Mouse (Mus musculus): ENCODE measurements around the gene Pacsin2.
A peak's percentile ranks its signal among the peaks of the same experiment; 100 is the strongest.
"Not testable (repeated sequence)": the region's sequence is repeated elsewhere in the genome, so short reads cannot be mapped to it uniquely, and the experiment has no call there.

The Pacsin2 gene

GRCm38 (mm10) chr15:83478096-83478495, 13.7 kb upstream of the Pacsin2 start:
- no peak for DNase-seq

- peak; percentile 40 for DNase-seq
Measured at GRCm38 (mm10) chr15:83476593-83477273, 12.3 kb upstream of the Pacsin2 start.

GRCm38 (mm10) chr15:83474466-83474836, 10.0 kb upstream of the Pacsin2 start:
- DNase-seq: peak; percentile 53

- peak; percentile 82 for DNase-seq
Measured at GRCm38 (mm10) chr15:83473832-83474465, 9.5 kb upstream of the Pacsin2 start.

GRCm38 (mm10) chr15:83473251-83473650, 8.8 kb upstream of the Pacsin2 start:
- no peak for DNase-seq

GRCm38 (mm10) chr15:83471476-83471875, 7.1 kb upstream of the Pacsin2 start:
- peak; percentile 63 for DNase-seq

- no peak for DNase-seq
Measured at GRCm38 (mm10) chr15:83470443-83470842, 6.0 kb upstream of the Pacsin2 start.

GRCm38 (mm10) chr15:83469279-83469821, 4.9 kb upstream of the Pacsin2 start:
- no peak for DNase-seq

- peak; percentile 44 for DNase-seq
Measured at GRCm38 (mm10) chr15:83467232-83467966, 3.0 kb upstream of the Pacsin2 start.

GRCm38 (mm10) chr15:83466331-83466730, 1.9 kb upstream of the Pacsin2 start:
- no peak for DNase-seq

- DNase-seq: no peak
Measured at GRCm38 (mm10) chr15:83464905-83465650, 672 bp upstream of the Pacsin2 start.

GRCm38 (mm10) chr15:83463369-83464082, 880 bp downstream of the Pacsin2 start:
- DNase-seq: no peak

GRCm38 (mm10) chr15:83462349-83462748, 2.1 kb downstream of the Pacsin2 start:
- not testable (repeated sequence) for DNase-seq

- DNase-seq: no peak
Measured at GRCm38 (mm10) chr15:83460891-83461290, 3.5 kb downstream of the Pacsin2 start.

- no peak for DNase-seq
Measured at GRCm38 (mm10) chr15:83457541-83457940, 6.9 kb downstream of the Pacsin2 start.

- peak; percentile 78 for DNase-seq
Measured at GRCm38 (mm10) chr15:83455637-83456036, 8.8 kb downstream of the Pacsin2 start.

- no peak for DNase-seq
Measured at GRCm38 (mm10) chr15:83455034-83455433, 9.4 kb downstream of the Pacsin2 start.

- no peak for DNase-seq
Measured at GRCm38 (mm10) chr15:83454419-83454818, 10.0 kb downstream of the Pacsin2 start.

- no peak for DNase-seq
Measured at GRCm38 (mm10) chr15:83453879-83454278, 10.5 kb downstream of the Pacsin2 start.

- no peak for DNase-seq
Measured at GRCm38 (mm10) chr15:83452219-83452760, 12.1 kb downstream of the Pacsin2 start.

GRCm38 (mm10) chr15:83451621-83452210, 12.7 kb downstream of the Pacsin2 start:
- peak; percentile 84 for DNase-seq
